Mouse (Mus musculus): ENCODE results near the gene Sdhb. TPM values are rescaled to one million over a fixed set of nuclear protein-coding genes. Genes with fewer than 3 reads are reported as not detected.

The Sdhb gene
- polyA plus RNA-seq, 1 experiment from 2014 or later: 502 TPM

- DNase-seq (ENCODE audit: low spot score): no peak
- no peaks in the 10 kb centered on the region for H3K36me3 ChIP-seq (replicated peaks; ENCODE audit: control insufficient read depth, insufficient read depth)
- no peaks in the 10 kb centered on the region for H3K9me3 ChIP-seq (ENCODE audit: control insufficient read depth, low read length)
- no peaks in the 10 kb centered on the region for H3K27me3 ChIP-seq (ENCODE audit: control insufficient read depth, insufficient read depth, low read length)
- H3K4me3 ChIP-seq (replicated peaks; ENCODE audit: low read length): no peak overlapping the region
- ATAC-seq (ENCODE audit: low FRiP score): no peak
- no peak overlapping the region for H3K4me2 ChIP-seq (replicated peaks)
- WGBS: 84% methylated on average over 14 of the region's 14 CpGs
- no peaks in the 10 kb centered on the region for H3K4me1 ChIP-seq (replicated peaks; ENCODE audit: control insufficient read depth, insufficient read depth, low read length)
- H3K9ac ChIP-seq: no peak overlapping the region
- H3K27ac ChIP-seq: no peak overlapping the region
Measured at GRCm38 (mm10) chr4:140946580-140947205, 14.3 kb upstream of the Sdhb start.

DNA sequence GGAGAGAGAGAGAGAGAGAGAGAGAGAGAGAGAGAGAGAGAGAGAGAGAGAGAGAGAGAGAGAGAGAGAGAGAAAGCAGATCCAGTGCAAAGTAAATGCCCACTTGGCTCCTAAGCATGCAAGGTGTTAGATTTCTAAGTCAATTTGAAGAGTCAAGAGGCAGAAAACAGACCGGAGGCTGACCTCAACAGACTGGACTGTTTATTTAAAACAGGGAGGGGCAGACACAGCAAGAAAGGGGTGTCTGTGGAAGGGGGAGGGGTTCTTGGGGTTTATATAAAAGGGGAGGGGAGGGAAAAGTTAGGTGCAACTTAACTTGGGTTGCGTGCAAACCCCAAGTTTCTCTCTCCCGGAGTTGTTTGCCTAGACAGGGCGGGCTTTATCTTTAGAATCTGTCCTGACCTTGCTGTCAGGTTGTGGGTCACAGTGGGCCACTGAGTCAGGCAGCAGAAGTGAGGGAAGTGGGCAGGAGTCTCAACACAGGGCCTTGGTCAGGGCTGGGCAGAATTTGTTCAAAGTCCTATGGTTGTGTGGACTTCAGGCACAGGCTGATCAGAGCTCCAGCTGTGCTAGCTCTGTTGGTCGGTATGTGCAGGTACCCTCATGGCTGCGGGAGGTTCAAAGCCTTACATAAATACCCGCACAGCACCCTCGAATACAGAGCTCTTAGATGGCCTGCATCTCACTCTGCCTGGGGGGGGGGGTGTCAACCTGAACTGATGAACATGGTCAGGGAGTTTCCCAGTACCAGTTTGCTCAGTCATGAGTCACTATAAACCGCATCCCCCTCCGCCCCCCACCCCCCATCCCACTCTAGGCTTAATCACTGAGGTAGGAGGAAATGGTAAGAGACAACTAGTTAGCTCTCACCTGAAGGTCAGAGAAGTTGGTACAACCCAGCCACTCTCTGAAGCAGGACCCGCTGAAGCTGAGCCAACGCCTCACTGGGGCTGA, 13.2 kb upstream of the Sdhb start:
- no peaks in the 10 kb centered on the region for H3K36me3 ChIP-seq (replicated peaks; ENCODE audit: control insufficient read depth, insufficient read depth)
- WGBS: 87% methylated on average over 12 of the region's 12 CpGs

DNA sequence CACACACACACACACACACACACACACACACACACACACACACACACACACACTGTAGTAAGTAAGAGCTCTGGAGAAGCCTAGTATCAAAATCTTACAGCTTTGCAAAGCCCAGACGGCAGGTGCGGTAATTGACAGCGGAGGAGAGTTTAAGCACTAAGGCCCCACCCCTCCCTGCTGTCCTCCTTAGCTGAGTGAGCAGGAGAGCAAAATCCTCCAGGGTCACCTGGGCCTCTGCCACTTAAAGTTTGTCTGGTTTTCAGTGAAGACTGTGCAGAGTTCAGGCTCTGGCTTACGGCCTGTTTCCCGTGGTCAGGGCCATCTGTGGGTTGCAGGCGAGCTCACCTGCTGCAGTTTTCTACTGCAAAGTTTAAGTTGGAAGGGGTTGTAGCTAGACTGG, 12.5 kb upstream of the Sdhb start:
- Histone ChIP-seq H3K9me3 (ENCODE audit: control insufficient read depth, low read length) (no peaks in the 10 kb centered on the region), H3K9ac (no peak overlapping the region), H3K27me3 (ENCODE audit: control insufficient read depth, insufficient read depth, low read length) (no peaks in the 10 kb centered on the region), H3K27ac (no peak overlapping the region), H3K4me3 (replicated peaks; ENCODE audit: low read length) (no peak overlapping the region), H3K36me3 (replicated peaks; ENCODE audit: control insufficient read depth, insufficient read depth) (no peaks in the 10 kb centered on the region), H3K4me2 (replicated peaks) (no peak overlapping the region), H3K4me1 (replicated peaks; ENCODE audit: control insufficient read depth, insufficient read depth, low read length) (no peaks in the 10 kb centered on the region)
- 91% methylated on average over 6 of the region's 6 CpGs for WGBS
- DNase-seq (ENCODE audit: low spot score): no peak
- ATAC-seq (ENCODE audit: low FRiP score): no peak

More for the DNA sequence above, 13.2 kb upstream of the Sdhb start:
- H3K4me2 ChIP-seq (replicated peaks): no peak overlapping the region
- ATAC-seq (ENCODE audit: low FRiP score) (no peak), DNase-seq (ENCODE audit: low spot score) (no peak)
- no peaks in the 10 kb centered on the region for H3K4me1 ChIP-seq (replicated peaks; ENCODE audit: control insufficient read depth, insufficient read depth, low read length)
- H3K27ac ChIP-seq: no peak overlapping the region
- H3K9me3 ChIP-seq (ENCODE audit: control insufficient read depth, low read length): no peaks in the 10 kb centered on the region
- H3K4me3 ChIP-seq (replicated peaks; ENCODE audit: low read length): no peak overlapping the region
- H3K27me3 ChIP-seq (ENCODE audit: control insufficient read depth, insufficient read depth, low read length): no peaks in the 10 kb centered on the region
- no peak overlapping the region for H3K9ac ChIP-seq

DNA sequence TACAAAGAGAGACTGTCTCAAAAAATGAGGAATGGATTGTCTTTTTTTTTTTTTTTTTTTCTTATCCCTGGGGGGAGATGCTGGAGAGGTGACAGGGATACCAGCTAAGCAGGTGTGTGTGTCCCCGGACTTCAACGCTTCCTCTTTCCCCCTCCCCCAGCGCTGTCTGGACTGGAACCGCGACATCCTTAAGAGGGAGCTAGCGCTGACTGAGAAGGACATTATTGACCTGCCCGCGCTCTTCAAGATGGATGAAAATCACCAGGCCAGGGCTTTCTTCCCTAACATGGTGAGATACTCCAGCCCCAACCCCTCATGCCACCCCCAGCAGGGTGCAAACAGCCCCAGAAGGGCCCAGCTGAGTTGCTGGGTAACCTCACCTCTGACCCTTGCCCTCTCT, 12.0 kb upstream of the Sdhb start:
- no peaks in the 10 kb centered on the region for H3K4me1 ChIP-seq (replicated peaks; ENCODE audit: control insufficient read depth, insufficient read depth, low read length)
- 74% methylated on average over 8 of the region's 8 CpGs for WGBS
- H3K36me3 ChIP-seq (replicated peaks; ENCODE audit: control insufficient read depth, insufficient read depth): no peaks in the 10 kb centered on the region
- no peak overlapping the region for H3K9ac ChIP-seq
- H3K27ac ChIP-seq: no peak overlapping the region
- H3K4me3 ChIP-seq (replicated peaks; ENCODE audit: low read length): no peak overlapping the region
- H3K27me3 ChIP-seq (ENCODE audit: control insufficient read depth, insufficient read depth, low read length): no peaks in the 10 kb centered on the region
- no peaks in the 10 kb centered on the region for H3K9me3 ChIP-seq (ENCODE audit: control insufficient read depth, low read length)
- DNase-seq (ENCODE audit: low spot score) (no peak), ATAC-seq (ENCODE audit: low FRiP score) (no peak)
- no peak overlapping the region for H3K4me2 ChIP-seq (replicated peaks)

DNA sequence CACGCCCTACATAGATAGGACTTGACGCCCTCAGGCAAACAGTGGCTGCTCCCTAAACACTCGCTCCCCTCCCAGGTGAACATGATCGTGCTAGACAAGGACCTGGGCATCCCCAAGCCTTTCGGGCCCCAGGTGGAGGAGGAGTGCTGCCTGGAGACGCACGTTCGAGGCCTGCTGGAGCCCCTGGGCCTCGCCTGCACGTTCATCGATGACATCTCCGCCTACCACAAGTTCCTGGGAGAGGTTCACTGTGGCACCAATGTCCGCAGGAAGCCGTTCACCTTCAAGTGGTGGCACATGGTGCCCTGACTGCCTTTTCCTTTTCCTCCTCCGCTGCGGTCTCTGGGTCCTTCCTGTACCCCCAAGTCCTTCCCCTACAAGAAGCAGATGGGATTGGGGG, 11.4 kb upstream of the Sdhb start:
- Histone ChIP-seq H3K27me3 (ENCODE audit: control insufficient read depth, insufficient read depth, low read length) (no peaks in the 10 kb centered on the region), H3K36me3 (replicated peaks; ENCODE audit: control insufficient read depth, insufficient read depth) (no peaks in the 10 kb centered on the region), H3K9ac (no peak overlapping the region), H3K9me3 (ENCODE audit: control insufficient read depth, low read length) (no peaks in the 10 kb centered on the region), H3K4me2 (replicated peaks) (no peak overlapping the region), H3K4me3 (replicated peaks; ENCODE audit: low read length) (no peak overlapping the region), H3K4me1 (replicated peaks; ENCODE audit: control insufficient read depth, insufficient read depth, low read length) (no peaks in the 10 kb centered on the region), H3K27ac (no peak overlapping the region)
- DNase-seq (ENCODE audit: low spot score) (no peak), ATAC-seq (ENCODE audit: low FRiP score) (no peak)
- 90% methylated on average over 16 of the region's 16 CpGs for WGBS

- no peak for ATAC-seq (ENCODE audit: low FRiP score)
- H3K27ac ChIP-seq: no peak overlapping the region
- no peaks in the 10 kb centered on the region for H3K27me3 ChIP-seq (ENCODE audit: control insufficient read depth, insufficient read depth, low read length)
- no peak overlapping the region for H3K4me2 ChIP-seq (replicated peaks)
- H3K9ac ChIP-seq: no peak overlapping the region
- no peak for DNase-seq (ENCODE audit: low spot score)
- 70% methylated on average over 3 of the region's 3 CpGs for WGBS
- H3K36me3 ChIP-seq (replicated peaks; ENCODE audit: control insufficient read depth, insufficient read depth): no peaks in the 10 kb centered on the region
- no peaks in the 10 kb centered on the region for H3K9me3 ChIP-seq (ENCODE audit: control insufficient read depth, low read length)
- H3K4me1 ChIP-seq (replicated peaks; ENCODE audit: control insufficient read depth, insufficient read depth, low read length): no peaks in the 10 kb centered on the region
- no peak overlapping the region for H3K4me3 ChIP-seq (replicated peaks; ENCODE audit: low read length)
Measured at GRCm38 (mm10) chr4:140950574-140950973, 10.4 kb upstream of the Sdhb start.

DNA sequence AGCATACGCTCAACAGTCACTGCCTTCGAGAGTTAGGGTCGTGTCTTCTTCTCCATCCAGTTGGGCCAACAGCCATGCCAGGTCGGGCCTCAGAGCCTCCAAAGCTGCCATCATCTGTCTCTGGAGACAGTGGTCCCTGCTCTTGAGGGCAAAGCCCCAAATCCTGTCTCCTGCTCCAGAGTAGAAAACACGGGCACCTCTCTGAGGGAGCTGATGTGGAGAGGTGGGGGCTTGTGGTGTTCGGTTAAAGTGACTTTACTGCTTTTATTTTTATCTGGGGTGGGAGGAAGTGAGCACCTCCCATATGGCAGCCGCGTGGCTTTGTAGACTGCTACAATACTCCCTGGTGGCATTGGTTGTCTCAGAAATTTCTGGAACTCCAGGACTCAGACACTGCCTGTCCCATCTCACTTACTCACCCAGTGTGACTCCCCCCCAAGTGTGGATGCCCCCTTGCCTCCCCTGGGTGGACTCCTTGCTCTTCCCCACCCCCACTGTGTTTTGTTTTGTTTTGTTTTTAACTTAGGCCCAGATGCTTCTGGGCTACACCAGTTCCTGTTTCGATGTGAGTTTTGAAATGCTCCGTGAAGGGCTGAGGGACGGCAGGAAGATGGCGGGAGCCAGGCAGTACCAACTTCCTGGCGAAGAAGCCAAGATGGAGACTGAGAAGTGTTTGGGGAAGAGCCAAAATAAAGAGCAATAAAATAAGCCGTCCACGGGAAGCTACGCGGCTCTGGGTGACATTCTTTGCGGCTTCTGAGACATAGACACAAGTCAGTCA, 9.0 kb upstream of the Sdhb start:
- H3K4me3 ChIP-seq (replicated peaks; ENCODE audit: low read length): no peak overlapping the region
- DNase-seq (ENCODE audit: low spot score): no peak
- no peak overlapping the region for H3K9ac ChIP-seq
- WGBS: 89% methylated on average over 18 of the region's 18 CpGs
- H3K4me1 ChIP-seq (replicated peaks; ENCODE audit: control insufficient read depth, insufficient read depth, low read length): peaks cover 5% of the 10 kb centered on the region; the same call in 1 of the 2 replicates
- H3K27me3 ChIP-seq (ENCODE audit: control insufficient read depth, insufficient read depth, low read length): no peaks in the 10 kb centered on the region
- no peak for ATAC-seq (ENCODE audit: low FRiP score)
- no peak overlapping the region for H3K27ac ChIP-seq
- no peaks in the 10 kb centered on the region for H3K9me3 ChIP-seq (ENCODE audit: control insufficient read depth, low read length)
- H3K36me3 ChIP-seq (replicated peaks; ENCODE audit: control insufficient read depth, insufficient read depth): no peaks in the 10 kb centered on the region
- H3K4me2 ChIP-seq (replicated peaks): no peak overlapping the region

DNA sequence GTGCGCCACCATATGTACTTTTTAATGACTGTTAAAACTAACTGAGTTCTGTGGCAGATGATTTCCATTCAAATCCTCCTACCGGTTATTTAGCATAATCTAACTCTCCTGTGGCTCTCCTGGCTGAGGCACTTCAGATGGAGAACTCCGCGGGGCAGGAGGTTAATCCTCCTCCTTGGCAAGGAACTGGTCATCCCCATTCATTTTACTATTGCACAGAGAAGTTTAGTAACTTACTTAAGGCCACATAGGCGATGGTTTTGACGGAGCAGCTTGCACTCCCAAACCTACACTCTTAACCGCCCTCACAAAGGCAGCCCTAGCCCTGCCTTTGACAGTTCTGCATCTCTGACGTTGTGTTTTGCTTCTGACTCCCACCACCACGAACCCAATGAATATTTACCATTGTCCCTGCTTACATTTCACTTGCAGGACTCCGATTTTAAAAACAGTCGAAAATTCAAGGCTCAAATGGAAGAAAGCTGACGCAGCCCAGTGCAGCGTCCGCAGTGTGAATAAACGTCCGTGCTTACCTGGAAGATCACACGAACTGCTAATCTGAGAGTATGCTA, 3.8 kb upstream of the Sdhb start:
- DNase-seq (ENCODE audit: low spot score): no peak
- 8% methylated on average over 17 of the region's 17 CpGs for WGBS
- peak overlapping the region; percentile 60 for H3K9ac ChIP-seq
- H3K27me3 ChIP-seq (ENCODE audit: control insufficient read depth, insufficient read depth, low read length): no peaks in the 10 kb centered on the region
- H3K36me3 ChIP-seq (replicated peaks; ENCODE audit: control insufficient read depth, insufficient read depth): no peaks in the 10 kb centered on the region
- H3K4me1 ChIP-seq (replicated peaks; ENCODE audit: control insufficient read depth, insufficient read depth, low read length): peaks cover 21% of the 10 kb centered on the region
- peak overlapping the region; percentile 79 for H3K27ac ChIP-seq
- H3K4me2 ChIP-seq (replicated peaks): peak overlapping the region; percentile 78
- H3K9me3 ChIP-seq (ENCODE audit: control insufficient read depth, low read length): no peaks in the 10 kb centered on the region
- peak overlapping the region; percentile 39 for H3K4me3 ChIP-seq (replicated peaks; ENCODE audit: low read length)
- ATAC-seq (ENCODE audit: low FRiP score): no peak

GRCm38 (mm10) chr4:140957725-140958124, 3.3 kb upstream of the Sdhb start:
- Histone ChIP-seq H3K27ac (peak overlapping the region; percentile 79), H3K36me3 (replicated peaks; ENCODE audit: control insufficient read depth, insufficient read depth) (no peaks in the 10 kb centered on the region), H3K4me3 (replicated peaks; ENCODE audit: low read length) (peak overlapping the region; percentile 39), H3K4me1 (replicated peaks; ENCODE audit: control insufficient read depth, insufficient read depth, low read length) (peaks cover 26% of the 10 kb centered on the region), H3K9me3 (ENCODE audit: control insufficient read depth, low read length) (no peaks in the 10 kb centered on the region), H3K27me3 (ENCODE audit: control insufficient read depth, insufficient read depth, low read length) (no peaks in the 10 kb centered on the region), H3K9ac (peak overlapping the region; percentile 60), H3K4me2 (replicated peaks) (peak overlapping the region; percentile 78)
- ATAC-seq (ENCODE audit: low FRiP score) (no peak), DNase-seq (ENCODE audit: low spot score) (peak; percentile 87)
- under 1% methylated on average over 13 of the region's 13 CpGs for WGBS

Measured in hindbrain, embryonic 14.5 days (tissue).